Mouse (Mus musculus) liver, embryonic 14 days (tissue): Measurements from ENCODE around the gene Prss41. TPM values are rescaled to one million over a fixed set of nuclear protein-coding genes. Genes with fewer than 3 reads are reported as not detected.

Experiments used
- polyA plus RNA-seq: library from polyadenylated mRNA; depleted of rRNA; stranded (reverse); fragments of >200 nt; gene quantifications from 2 replicates; pipeline ENCODE4 v1.2.3, GENCODE M21; 2012; rRNA removed

Gene Prss41
- polyA plus RNA-seq: 0.11 and 0.14 TPM in 2 replicates

DNA sequence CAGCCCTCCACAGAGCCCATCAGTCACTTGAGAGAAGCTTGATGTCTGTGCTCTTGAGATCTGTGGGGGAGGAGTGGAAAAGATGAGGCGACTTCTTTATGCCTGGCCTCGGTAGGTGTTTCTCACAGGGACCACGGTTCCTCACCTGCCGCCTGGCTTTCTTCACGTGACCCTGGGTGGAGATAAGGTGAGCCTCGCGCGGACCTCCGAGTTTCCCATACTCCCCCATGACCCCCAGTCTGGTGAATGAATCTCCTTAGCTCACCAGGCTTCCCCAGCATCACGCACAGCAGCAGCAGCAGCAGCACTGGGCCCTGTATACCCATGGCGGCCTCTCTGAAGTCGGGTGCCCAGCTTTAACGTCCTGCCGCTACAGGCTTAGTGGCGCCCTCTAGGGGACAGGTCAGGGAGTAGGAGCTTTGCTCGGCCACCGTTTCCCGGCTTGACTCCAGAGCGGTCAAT lies at the start of gene Prss41, which contains the start of gene Prss32:
TSS of gene Prss41 (minus strand) at position 361 of the 462 bp plus-strand sequence.
TSS of gene Prss32 (plus strand) at position 44 of the 462 bp plus-strand sequence.

DNA sequence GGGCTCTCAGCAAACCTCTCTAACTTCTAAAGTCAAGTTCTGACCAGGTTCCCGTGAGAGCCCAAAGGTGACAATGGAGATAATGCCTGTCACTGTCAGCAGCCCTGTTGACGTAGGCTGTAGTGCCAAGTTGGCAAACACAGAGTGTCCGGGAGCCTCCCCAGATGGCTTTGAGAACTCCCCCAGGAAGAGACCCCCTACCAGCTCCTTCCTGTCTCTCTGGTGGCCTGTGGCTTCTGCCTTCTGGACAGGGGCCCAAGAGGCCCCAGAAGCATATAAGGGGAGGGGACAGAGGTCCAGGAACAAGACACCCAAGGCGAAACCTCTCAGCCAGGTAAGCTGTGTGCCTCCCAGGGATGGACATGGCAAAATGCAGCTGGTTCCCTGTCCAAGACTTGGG lies 36.6 kb upstream of the Prss41 start, which contains the start of the genes Dcpp1 and Dcpp2:
TSS of gene Dcpp1 (plus strand) at position 301 of the 400 bp plus-strand sequence.
TSS of gene Dcpp2 (plus strand) at position 305 of the 400 bp plus-strand sequence.

DNA sequence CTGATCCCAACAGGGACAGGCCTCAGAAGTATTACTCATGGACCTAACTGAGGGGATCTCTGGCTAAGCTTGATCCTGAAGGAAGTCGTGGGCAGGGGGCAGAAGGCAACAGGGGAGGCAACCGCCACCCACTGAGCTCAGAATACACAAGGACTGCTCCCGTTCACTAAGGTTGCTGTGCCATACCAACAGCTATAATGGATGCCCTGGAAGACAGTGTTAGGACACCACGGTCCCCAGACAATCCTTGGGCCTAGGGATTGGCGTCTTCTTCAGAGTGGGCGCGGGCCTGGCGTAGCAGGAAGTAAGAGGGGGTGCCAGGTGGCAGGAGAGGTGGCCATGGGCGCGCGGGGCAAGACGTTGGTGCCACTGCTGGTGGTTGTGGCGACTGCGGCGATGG lies 23.8 kb upstream of the Prss41 start, which contains the start of gene Prss21:
TSS of gene Prss21 (plus strand) at position 301 of the 400 bp plus-strand sequence.

DNA sequence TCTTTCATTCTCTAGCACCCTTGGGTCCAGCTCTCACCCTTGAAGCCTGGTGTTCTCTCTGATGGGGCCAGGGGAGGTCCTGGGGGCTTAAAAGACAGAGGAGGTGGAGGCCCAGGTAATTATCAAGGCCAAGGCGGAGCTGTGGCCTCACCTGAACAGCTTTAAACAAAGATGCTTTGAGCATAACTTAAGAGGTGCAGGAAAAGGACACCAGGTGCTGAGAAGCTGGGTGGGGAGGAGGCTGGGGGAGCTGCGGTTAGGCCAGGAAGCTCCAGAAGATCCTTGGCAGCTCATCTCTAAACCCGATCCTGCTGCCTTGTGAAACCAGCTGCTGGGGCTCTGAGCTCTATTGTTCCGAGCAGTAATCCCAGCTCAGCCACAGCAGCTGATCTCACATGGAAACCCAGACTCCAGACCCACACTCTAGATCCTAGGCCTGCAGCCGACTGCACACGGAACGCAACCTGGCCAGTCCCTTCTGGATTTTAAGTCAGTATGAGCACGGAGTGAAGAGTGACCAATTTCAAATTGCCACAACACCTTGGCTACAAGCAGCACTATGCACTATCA lies 7.9 kb downstream of the Prss41 start, which contains the start of gene Prss33:
TSS of gene Prss33 (minus strand) at position 51 of the 570 bp plus-strand sequence.

DNA sequence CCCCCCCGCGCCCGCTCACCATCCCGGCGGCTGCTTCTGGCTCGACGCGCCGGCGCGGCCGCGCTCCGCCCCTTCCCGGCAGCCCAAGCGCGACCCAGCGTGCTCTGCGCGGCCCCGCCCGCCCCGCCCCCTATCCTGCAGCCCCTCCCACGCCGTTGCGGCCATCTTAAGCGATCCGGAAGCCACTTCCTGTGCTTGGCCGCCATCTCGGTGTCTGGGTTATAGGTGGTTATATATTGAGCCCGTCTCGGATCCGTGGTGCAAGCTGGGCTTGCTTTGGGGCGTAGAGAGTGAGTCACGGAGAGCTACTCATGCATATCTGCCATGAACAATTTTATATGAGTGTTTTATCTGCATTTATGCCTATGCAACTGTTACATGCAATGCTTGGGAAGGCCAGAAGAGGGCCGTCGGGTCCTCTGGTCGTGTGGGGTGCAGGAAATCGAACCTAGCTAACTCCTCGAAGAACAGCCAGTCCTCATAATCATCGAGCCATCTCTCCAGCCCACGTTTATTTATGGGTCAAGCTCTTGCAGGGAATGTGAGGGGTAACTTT lies 14.8 kb downstream of the Prss41 start, which contains the start of gene Elob:
TSS of gene Elob (minus strand) at position 73 of the 556 bp plus-strand sequence.

DNA sequence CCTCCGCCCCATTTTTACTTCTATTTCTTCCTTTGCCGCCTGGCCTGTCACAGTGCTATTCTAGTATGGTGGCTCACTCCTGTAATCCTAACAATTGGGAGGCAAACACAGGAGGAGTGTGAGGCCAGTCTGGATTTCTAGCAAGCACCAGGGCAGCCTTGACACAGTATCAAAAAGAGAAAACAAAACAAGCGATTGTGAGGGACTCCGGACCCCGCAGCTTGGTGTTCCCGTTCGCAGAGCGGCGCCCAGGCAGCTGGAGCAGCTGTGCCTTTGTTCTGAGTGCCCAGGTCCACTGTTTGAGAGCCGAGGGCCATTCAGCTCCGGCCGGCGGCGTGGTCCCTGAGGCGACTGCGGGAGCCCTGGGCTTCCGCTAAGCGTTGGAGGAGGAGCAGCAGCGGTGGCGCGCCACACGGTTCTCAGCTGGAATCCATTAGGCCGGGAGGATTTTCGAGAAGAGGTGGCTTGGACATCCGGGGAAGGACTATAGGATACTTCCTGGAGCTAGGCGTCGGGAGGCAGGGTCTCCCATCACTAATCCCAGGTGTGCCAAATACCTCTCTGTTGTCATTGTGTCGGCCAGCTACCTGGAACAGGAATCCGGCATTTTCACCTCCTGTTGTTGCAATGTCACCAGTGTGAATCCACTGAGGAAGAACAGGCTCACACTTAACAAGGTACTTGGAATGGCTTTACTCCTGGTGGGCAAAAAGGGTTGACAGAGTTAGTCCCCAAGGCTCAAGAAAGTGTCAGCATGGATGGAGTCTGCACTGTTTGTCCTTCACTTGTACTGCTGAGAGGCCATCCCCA lies 53.5 kb downstream of the Prss41 start, which contains the start of gene Srrm2:
TSS of gene Srrm2 (plus strand) at position 264 of the 810 bp plus-strand sequence.

Other genes starting within 250 kb of the Prss41 start
- gene Zfp13, start 244.7 kb downstream of the Prss41 start, polyA plus RNA-seq: 1.7 TPM in 2 replicates
- gene Zscan10, start 243.3 kb downstream of the Prss41 start, polyA plus RNA-seq: 0.03 TPM in 1 of 2 replicates, not detected in the other
- gene Mmp25, start 198.9 kb downstream of the Prss41 start, polyA plus RNA-seq: 0.10 and 0.12 TPM in 2 replicates
- gene Bicdl2, start 183.7 kb downstream of the Prss41 start, polyA plus RNA-seq: 0.03 TPM in 1 of 2 replicates, not detected in the other
- gene Hcfc1r1, start 170.6 kb downstream of the Prss41 start, polyA plus RNA-seq: 11.5 and 12.4 TPM in 2 replicates
- gene Thoc6, start 170.3 kb downstream of the Prss41 start, polyA plus RNA-seq: 16.5 and 18.5 TPM in 2 replicates
- gene Tnfrsf12a, start 166.7 kb downstream of the Prss41 start, polyA plus RNA-seq: 1.6 and 1.8 TPM in 2 replicates
- gene Cldn6, start 164.9 kb downstream of the Prss41 start, polyA plus RNA-seq: 0.38 and 0.81 TPM in 2 replicates
- not detected in 2 replicates for gene Cldn9, start 160.1 kb downstream of the Prss41 start, polyA plus RNA-seq
- gene 1520401A03Rik, start 121.4 kb downstream of the Prss41 start, polyA plus RNA-seq: 0.02 and 0.03 TPM in 2 replicates
- gene Pkmyt1, start 117.8 kb downstream of the Prss41 start, polyA plus RNA-seq: 24.8 and 29.8 TPM in 2 replicates
- gene Paqr4, start 103.3 kb downstream of the Prss41 start, polyA plus RNA-seq: 3.6 and 3.8 TPM in 2 replicates
- gene Kremen2, start 98.3 kb downstream of the Prss41 start, polyA plus RNA-seq: 0.07 TPM in 1 of 2 replicates, not detected in the other
- gene Flywch1, start 72.6 kb downstream of the Prss41 start, polyA plus RNA-seq: 3.9 and 4.2 TPM in 2 replicates
- 0.78 and 0.93 TPM in 2 replicates for gene Flywch2, start 58.1 kb downstream of the Prss41 start, polyA plus RNA-seq
- gene Srrm2, start 53.6 kb downstream of the Prss41 start, polyA plus RNA-seq: 104 and 131 TPM in 2 replicates
- gene Elob, start 15.0 kb downstream of the Prss41 start, polyA plus RNA-seq: 283 and 297 TPM in 2 replicates
- gene Prss33, start 8.1 kb downstream of the Prss41 start, polyA plus RNA-seq: not detected in 2 replicates
- not detected in 2 replicates for gene Prss32, start 317 bp downstream of the Prss41 start, polyA plus RNA-seq
- not detected in 2 replicates for gene Prss21, start 23.9 kb upstream of the Prss41 start, polyA plus RNA-seq
- gene Dcpp1, start 36.7 kb upstream of the Prss41 start, polyA plus RNA-seq: not detected in 2 replicates
- not detected in 2 replicates for gene Dcpp2, start 36.7 kb upstream of the Prss41 start, polyA plus RNA-seq
- not detected in 2 replicates for gene Dcpp3, start 73.3 kb upstream of the Prss41 start, polyA plus RNA-seq
- 0.02 TPM in 1 of 2 replicates, not detected in the other for gene Sbp, start 97.5 kb upstream of the Prss41 start, polyA plus RNA-seq
- gene Sbpl, start 111.1 kb upstream of the Prss41 start, polyA plus RNA-seq: not detected in 2 replicates
- 0.06 and 0.09 TPM in 2 replicates for gene Prss30, start 136.4 kb upstream of the Prss41 start, polyA plus RNA-seq
- gene Prss22, start 153.9 kb upstream of the Prss41 start, polyA plus RNA-seq: 0.05 TPM in 1 of 2 replicates, not detected in the other
- 0.10 TPM in 1 of 2 replicates, not detected in the other for gene Prss27, start 194.0 kb upstream of the Prss41 start, polyA plus RNA-seq
- gene Kctd5, start 229.3 kb upstream of the Prss41 start, polyA plus RNA-seq: 9.7 and 11.2 TPM in 2 replicates